Mouse (Mus musculus): ENCODE data around the gene Drd1.

The Drd1 gene

GRCm38 (mm10) chr13:54073491-54073890 lies 18.0 kb upstream of the Drd1 start:
- DNase-seq (ENCODE audit: low read depth in 1 of 2, low spot score in 2 of 2), result no peak

- no peak for DNase-seq (ENCODE audit: low read depth in 1 of 2, low spot score in 2 of 2)
These were observed 17.6 kb upstream of the Drd1 start for GRCm38 (mm10) chr13:54073066-54073465.

GRCm38 (mm10) chr13:54072526-54073057 lies 17.1 kb upstream of the Drd1 start:
- no peak for DNase-seq (ENCODE audit: low read depth in 1 of 2, low spot score in 2 of 2)

GRCm38 (mm10) chr13:54071606-54072331 lies 16.3 kb upstream of the Drd1 start, which contains the start of gene Sfxn1:
Gene Sfxn1, plus strand, starts transcription at chr13:54071869.
- peak; percentile 33 to 54 for DNase-seq (ENCODE audit: low read depth in 1 of 2, low spot score in 2 of 2)

- no peak for DNase-seq (ENCODE audit: low read depth in 1 of 2, low spot score in 2 of 2)
These were observed 15.5 kb upstream of the Drd1 start for GRCm38 (mm10) chr13:54071011-54071410.

- no peak for DNase-seq (ENCODE audit: low read depth in 1 of 2, low spot score in 2 of 2)
These were observed 12.2 kb upstream of the Drd1 start for GRCm38 (mm10) chr13:54067617-54068166.

GRCm38 (mm10) chr13:54066081-54066746 lies 10.7 kb upstream of the Drd1 start:
- DNase-seq (ENCODE audit: low read depth in 1 of 2, low spot score in 2 of 2), result no peak

GRCm38 (mm10) chr13:54063292-54063691 lies 7.8 kb upstream of the Drd1 start:
- no peak for DNase-seq (ENCODE audit: low read depth in 1 of 2, low spot score in 2 of 2)

GRCm38 (mm10) chr13:54062068-54062467 lies 6.6 kb upstream of the Drd1 start:
- no peak for DNase-seq (ENCODE audit: low read depth in 1 of 2, low spot score in 2 of 2)

- no peak for DNase-seq (ENCODE audit: low read depth in 1 of 2, low spot score in 2 of 2)
These were observed 543 bp downstream of the Drd1 start for GRCm38 (mm10) chr13:54054962-54055361.

GRCm38 (mm10) chr13:54051641-54052040 lies 3.9 kb downstream of the Drd1 start:
- DNase-seq (ENCODE audit: low read depth in 1 of 2, low spot score in 2 of 2), result no peak

- DNase-seq (ENCODE audit: low read depth in 1 of 2, low spot score in 2 of 2), result no peak
These were observed 6.7 kb downstream of the Drd1 start for GRCm38 (mm10) chr13:54048679-54049352.

- DNase-seq (ENCODE audit: low read depth in 1 of 2, low spot score in 2 of 2), result no peak
These were observed 15.2 kb downstream of the Drd1 start for GRCm38 (mm10) chr13:54040256-54040655.

- DNase-seq (ENCODE audit: low read depth in 1 of 2, low spot score in 2 of 2), result no peak
These were observed 17.6 kb downstream of the Drd1 start for GRCm38 (mm10) chr13:54037936-54038335.

- no peak for DNase-seq (ENCODE audit: low read depth in 1 of 2, low spot score in 2 of 2)
These were observed 20.0 kb downstream of the Drd1 start for GRCm38 (mm10) chr13:54035541-54035940.

- DNase-seq (ENCODE audit: low read depth in 1 of 2, low spot score in 2 of 2), result no peak
These were observed 21.9 kb downstream of the Drd1 start for GRCm38 (mm10) chr13:54033653-54034052.

- no peak for DNase-seq (ENCODE audit: low read depth in 1 of 2, low spot score in 2 of 2)
These were observed 28.4 kb downstream of the Drd1 start for GRCm38 (mm10) chr13:54027079-54027478.

GRCm38 (mm10) chr13:54023311-54023710 lies 32.2 kb downstream of the Drd1 start:
- no peak for DNase-seq (ENCODE audit: low read depth in 1 of 2, low spot score in 2 of 2)

GRCm38 (mm10) chr13:54008716-54009115 lies 46.8 kb downstream of the Drd1 start:
- no peak for DNase-seq (ENCODE audit: low read depth in 1 of 2, low spot score in 2 of 2)
